Mouse (Mus musculus): ENCODE results near the gene Gal. TPM values are rescaled to one million over a fixed set of nuclear protein-coding genes. Genes with fewer than 3 reads are reported as not detected.

Gene Gal
- polyA plus RNA-seq, 1 experiment from 2014 or later = not detected

GRCm38 (mm10) chr19:3428057-3428830 is 13.9 kb upstream of the Gal start:
- DNase-seq (no peak), ATAC-seq (no peak)
- H3K9ac ChIP-seq (replicated peaks) = no peak overlapping the region
- no peak overlapping the region for H3K4me2 ChIP-seq (ENCODE audit: low read depth, low read length)
- no peak overlapping the region for H3K27ac ChIP-seq (ENCODE audit: low read depth)
- H3K9me3 ChIP-seq (ENCODE audit: low read length) = no peaks in the 10 kb centered on the region
- no peaks in the 10 kb centered on the region for H3K36me3 ChIP-seq (replicated peaks; ENCODE audit: insufficient read depth, low read length)
- no peaks in the 10 kb centered on the region for H3K27me3 ChIP-seq (ENCODE audit: insufficient read depth, low read length)
- H3K4me3 ChIP-seq (ENCODE audit: low read depth, low read length) = no peak overlapping the region
- no peaks in the 10 kb centered on the region for H3K4me1 ChIP-seq (ENCODE audit: insufficient read depth)
- TF ChIP-seq EP300 (IDR thresholded peaks at IDR 0.05; ENCODE audit: low read depth) (no peak), CTCF (IDR thresholded peaks at IDR 0.05; ENCODE audit: low read depth) (no peak)
- WGBS (ENCODE audit: insufficient replicate concordance) = 83% methylated on average over 15 of the region's 15 CpGs

- H3K4me1 ChIP-seq (ENCODE audit: insufficient read depth) = no peaks in the 10 kb centered on the region
- WGBS (ENCODE audit: insufficient replicate concordance) = 66% methylated on average over 2 of the region's 2 CpGs
- no peaks in the 10 kb centered on the region for H3K36me3 ChIP-seq (replicated peaks; ENCODE audit: insufficient read depth, low read length)
- DNase-seq (no peak), ATAC-seq (no peak)
- no peak overlapping the region for H3K4me3 ChIP-seq (ENCODE audit: low read depth, low read length)
- no peak overlapping the region for H3K4me2 ChIP-seq (ENCODE audit: low read depth, low read length)
- H3K27ac ChIP-seq (ENCODE audit: low read depth) = no peak overlapping the region
- H3K9me3 ChIP-seq (ENCODE audit: low read length) = no peaks in the 10 kb centered on the region
- TF ChIP-seq EP300 (IDR thresholded peaks at IDR 0.05; ENCODE audit: low read depth) (no peak), CTCF (IDR thresholded peaks at IDR 0.05; ENCODE audit: low read depth) (no peak)
- no peak overlapping the region for H3K9ac ChIP-seq (replicated peaks)
- no peaks in the 10 kb centered on the region for H3K27me3 ChIP-seq (ENCODE audit: insufficient read depth, low read length)
Measured at GRCm38 (mm10) chr19:3424214-3424613, 9.9 kb upstream of the Gal start.

DNA sequence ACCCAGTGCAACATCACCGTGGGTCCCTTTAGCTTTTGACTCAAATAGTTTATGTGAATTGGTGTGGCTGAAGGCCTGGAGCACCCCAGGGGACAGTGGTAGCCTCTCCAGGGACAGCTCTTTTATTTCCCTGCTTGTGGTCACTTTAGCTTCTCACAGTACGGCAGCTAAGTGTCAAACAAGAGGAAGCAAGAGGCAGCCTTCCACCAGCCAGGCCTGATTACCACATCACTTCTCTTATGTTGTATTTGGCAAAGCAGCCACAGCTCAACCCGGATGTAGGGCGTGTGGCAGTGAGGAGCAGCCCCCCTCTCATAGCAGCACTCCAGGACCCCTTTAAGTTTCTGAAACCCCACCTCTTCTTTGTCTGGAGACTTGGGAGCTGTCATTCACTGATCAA is 8.6 kb upstream of the Gal start:
- TF ChIP-seq CTCF (IDR thresholded peaks at IDR 0.05; ENCODE audit: low read depth) (no peak), EP300 (IDR thresholded peaks at IDR 0.05; ENCODE audit: low read depth) (no peak)
- ATAC-seq = peak; percentile 36; the same call in 1 of the 2 replicates
- peak overlapping the region; percentile 78 for H3K27ac ChIP-seq (ENCODE audit: low read depth)
- H3K9me3 ChIP-seq (ENCODE audit: low read length) = no peaks in the 10 kb centered on the region
- no peaks in the 10 kb centered on the region for H3K36me3 ChIP-seq (replicated peaks; ENCODE audit: insufficient read depth, low read length)
- no peak overlapping the region for H3K4me2 ChIP-seq (ENCODE audit: low read depth, low read length)
- no peak overlapping the region for H3K4me3 ChIP-seq (ENCODE audit: low read depth, low read length)
- no peak overlapping the region for H3K9ac ChIP-seq (replicated peaks)
- H3K27me3 ChIP-seq (ENCODE audit: insufficient read depth, low read length) = no peaks in the 10 kb centered on the region
- H3K4me1 ChIP-seq (ENCODE audit: insufficient read depth) = no peaks in the 10 kb centered on the region
- no peak for DNase-seq
- WGBS (ENCODE audit: insufficient replicate concordance) = 35% methylated on average over 4 of the region's 4 CpGs

DNA sequence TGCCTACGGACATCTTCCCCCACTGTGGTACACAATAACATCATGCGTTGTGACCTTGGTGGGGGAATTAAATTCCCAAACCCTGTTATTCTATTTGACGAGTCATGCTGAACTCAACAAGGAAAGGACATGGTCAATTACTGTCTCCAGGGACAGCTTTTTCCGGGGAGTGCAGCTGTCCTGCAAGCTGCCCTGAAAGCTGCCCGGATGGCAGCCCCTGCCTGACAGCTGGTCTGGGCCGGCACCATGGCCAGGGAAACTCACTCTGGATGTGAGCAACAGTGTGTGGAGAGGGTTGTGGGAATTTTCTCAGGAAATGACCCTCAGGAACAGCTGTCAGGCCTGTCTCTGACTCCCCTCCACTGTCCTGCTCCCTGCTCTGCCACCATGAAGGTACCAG is 8.1 kb upstream of the Gal start:
- no peak overlapping the region for H3K9ac ChIP-seq (replicated peaks)
- DNase-seq (no peak), ATAC-seq (no peak)
- H3K4me3 ChIP-seq (ENCODE audit: low read depth, low read length) = no peak overlapping the region
- no peaks in the 10 kb centered on the region for H3K9me3 ChIP-seq (ENCODE audit: low read length)
- TF ChIP-seq EP300 (IDR thresholded peaks at IDR 0.05; ENCODE audit: low read depth) = no peak
- no peak for TF ChIP-seq CTCF (IDR thresholded peaks at IDR 0.05; ENCODE audit: low read depth)
- peak overlapping the region; percentile 78 for H3K27ac ChIP-seq (ENCODE audit: low read depth)
- H3K27me3 ChIP-seq (ENCODE audit: insufficient read depth, low read length) = no peaks in the 10 kb centered on the region
- no peaks in the 10 kb centered on the region for H3K4me1 ChIP-seq (ENCODE audit: insufficient read depth)
- H3K36me3 ChIP-seq (replicated peaks; ENCODE audit: insufficient read depth, low read length) = no peaks in the 10 kb centered on the region
- 83% methylated on average over 6 of the region's 6 CpGs for WGBS (ENCODE audit: insufficient replicate concordance)
- H3K4me2 ChIP-seq (ENCODE audit: low read depth, low read length) = no peak overlapping the region

- Histone ChIP-seq H3K27ac (ENCODE audit: low read depth) (no peak overlapping the region), H3K36me3 (replicated peaks; ENCODE audit: insufficient read depth, low read length) (no peaks in the 10 kb centered on the region), H3K9ac (replicated peaks) (no peak overlapping the region), H3K27me3 (ENCODE audit: insufficient read depth, low read length) (peaks cover 16% of the 10 kb centered on the region), H3K4me2 (ENCODE audit: low read depth, low read length) (no peak overlapping the region), H3K4me3 (ENCODE audit: low read depth, low read length) (no peak overlapping the region), H3K4me1 (ENCODE audit: insufficient read depth) (peaks cover 4% of the 10 kb centered on the region; the same call in 1 of the 2 replicates), H3K9me3 (ENCODE audit: low read length) (no peaks in the 10 kb centered on the region)
- 54% methylated on average over 5 of the region's 5 CpGs for WGBS (ENCODE audit: insufficient replicate concordance)
- ATAC-seq (no peak), DNase-seq (no peak)
- no peak for TF ChIP-seq EP300 (IDR thresholded peaks at IDR 0.05; ENCODE audit: low read depth)
- no peak for TF ChIP-seq CTCF (IDR thresholded peaks at IDR 0.05; ENCODE audit: low read depth)
Measured at GRCm38 (mm10) chr19:3419251-3419650, 4.9 kb upstream of the Gal start.

GRCm38 (mm10) chr19:3405531-3406281 is 8.6 kb downstream of the Gal start:
- ATAC-seq = no peak
- Histone ChIP-seq H3K9me3 (ENCODE audit: low read length) (no peaks in the 10 kb centered on the region), H3K4me2 (ENCODE audit: low read depth, low read length) (no peak overlapping the region), H3K27ac (ENCODE audit: low read depth) (no peak overlapping the region), H3K9ac (replicated peaks) (no peak overlapping the region), H3K36me3 (replicated peaks; ENCODE audit: insufficient read depth, low read length) (no peaks in the 10 kb centered on the region), H3K4me3 (ENCODE audit: low read depth, low read length) (no peak overlapping the region), H3K4me1 (ENCODE audit: insufficient read depth) (no peaks in the 10 kb centered on the region), H3K27me3 (ENCODE audit: insufficient read depth, low read length) (no peaks in the 10 kb centered on the region)
- TF ChIP-seq CTCF (IDR thresholded peaks at IDR 0.05; ENCODE audit: low read depth) (no peak), EP300 (IDR thresholded peaks at IDR 0.05; ENCODE audit: low read depth) (no peak)
- 56% methylated on average over 1 of the region's 1 CpGs for WGBS (ENCODE audit: insufficient replicate concordance)
- DNase-seq = no peak

Measured in liver, postnatal 0 days (tissue).